Mouse (Mus musculus) lung, postnatal 0 days (tissue): ENCODE results near the gene Olfr576. TPM values are rescaled to one million over a fixed set of nuclear protein-coding genes. Genes with fewer than 3 reads are reported as not detected.

ENCODE experiments used
- ATAC-seq: fragments of 200-750 bp; cut with Nextera tagmentation; 2 replicates; pipeline ENCODE4 v1.8.0; 2017; ENCODE audit warnings: moderate library complexity
- DNase-seq: peaks from one replicate; pipeline ENCODE4 v3.0.0-alpha.2; 2016; ENCODE audit warnings: low spot score
- H3K27ac ChIP-seq: fragments of 300-500 bp; sonication (generic); 2 replicates; pipeline ENCODE4 v1.5.1; 2014; ENCODE audit warnings: antibody characterized with exemption, mild to moderate bottlenecking, low read length, mixed read lengths
- H3K27me3 ChIP-seq: fragments of 300-500 bp; sonication (generic); replicated peaks from 2 replicates; pipeline ENCODE4 v1.6.1; 2014; ENCODE audit warnings: low read length, mixed read lengths; ENCODE audit not compliant: insufficient read depth
- H3K36me3 ChIP-seq: fragments of 300-500 bp; sonication (generic); 2 replicates; pipeline ENCODE4 v1.6.1; 2014; ENCODE audit warnings: low read length, mixed read lengths; ENCODE audit not compliant: insufficient read depth
- H3K4me1 ChIP-seq: fragments of 300-500 bp; sonication (generic); 2 replicates; pipeline ENCODE4 v1.6.1; 2014; ENCODE audit warnings: antibody characterized with exemption, low read depth, low read length, mixed read lengths; ENCODE audit not compliant: insufficient read depth
- H3K4me2 ChIP-seq: fragments of 300-500 bp; sonication (generic); replicated peaks from 2 replicates; pipeline ENCODE4 v1.6.1; 2014; ENCODE audit warnings: low read depth, mild to moderate bottlenecking, low read length, moderate library complexity, mixed read lengths
- H3K4me3 ChIP-seq: fragments of 300-500 bp; sonication (generic); 2 replicates; pipeline ENCODE4 v1.5.1; 2014; ENCODE audit warnings: low read depth, low read length
- H3K9ac ChIP-seq: fragments of 300-500 bp; sonication (generic); replicated peaks from 2 replicates; pipeline ENCODE4 v1.6.1; 2014; ENCODE audit warnings: low read depth, mild to moderate bottlenecking
- H3K9me3 ChIP-seq: fragments of 300-500 bp; sonication (generic); 2 replicates; pipeline ENCODE4 v1.6.1; 2016; ENCODE audit warnings: low read length, mixed read lengths
- CTCF ChIP-seq: IDR thresholded peaks from 2 replicates; pipeline ENCODE4 v1.5.1; 2016; ENCODE audit warnings: antibody characterized with exemption, mild to moderate bottlenecking
- EP300 ChIP-seq: IDR thresholded peaks from 2 replicates; pipeline ENCODE4 v1.6.1; 2016; ENCODE audit warnings: antibody characterized with exemption, mild to moderate bottlenecking, control low read depth
- WGBS: fragments of 180-500 bp; shearing (Covaris S2); extraction: QIAGEN DNeasy Blood & Tissue Kit; methylation state at CpG from one replicate; pipeline ENCODE4 v1.1.7; 2014; 5-methylcytosine and 5-hydroxymethylcytosine counted together
- polyA plus RNA-seq: library from polyadenylated mRNA; unstranded; fragments of >200 nt; fragmentation: Nextera tagmentation; extraction: Ambion mirVana; gene quantifications from 2 replicates; pipeline ENCODE4 v1.2.1, GENCODE M21; 2015

Olfr576 gene
- not detected in 2 replicates for polyA plus RNA-seq

GRCm38 (mm10) chr7:102962360-102962759 is at the start of gene Olfr576:
Gene Olfr576 (plus strand): TSS chr7:102962660.
- 7% methylated on average over 2 of the region's 2 CpGs for WGBS
- no peaks in the 10 kb centered on the region for H3K9me3 ChIP-seq
- no peaks in the 10 kb centered on the region for H3K4me1 ChIP-seq
- no peak within 1 kb of the TSS for H3K4me3 ChIP-seq
- TF ChIP-seq CTCF: no peak
- no peak for TF ChIP-seq EP300
- no peaks in the 10 kb centered on the region for H3K36me3 ChIP-seq
- no peak within 1 kb of the TSS for H3K9ac ChIP-seq
- ATAC-seq (no peak), DNase-seq (no peak)
- H3K27me3 ChIP-seq: no peaks in the 10 kb centered on the region
- no peak within 1 kb of the TSS for H3K27ac ChIP-seq
- H3K4me2 ChIP-seq: no peak within 1 kb of the TSS

- Histone ChIP-seq H3K4me1 (no peaks in the 10 kb centered on the region), H3K4me2 (no peak overlapping the region), H3K4me3 (no peak overlapping the region), H3K9ac (no peak overlapping the region), H3K36me3 (no peaks in the 10 kb centered on the region), H3K27me3 (no peaks in the 10 kb centered on the region), H3K27ac (no peak overlapping the region), H3K9me3 (no peaks in the 10 kb centered on the region)
- TF ChIP-seq EP300 (no peak), CTCF (no peak)
- 15% methylated on average over 1 of the region's 1 CpGs for WGBS
- DNase-seq (no peak), ATAC-seq (no peak)
Observed at GRCm38 (mm10) chr7:102915261-102915660, 47.2 kb upstream of the Olfr576 start.

- Histone ChIP-seq H3K9me3 (no peaks in the 10 kb centered on the region), H3K27me3 (no peaks in the 10 kb centered on the region), H3K27ac (no peak overlapping the region), H3K4me2 (no peak overlapping the region), H3K36me3 (no peaks in the 10 kb centered on the region), H3K4me1 (no peaks in the 10 kb centered on the region), H3K9ac (no peak overlapping the region), H3K4me3 (no peak overlapping the region)
- 44% methylated on average over 5 of the region's 5 CpGs for WGBS
- ATAC-seq (no peak), DNase-seq (no peak)
- TF ChIP-seq EP300 (no peak), CTCF (no peak)
Observed at GRCm38 (mm10) chr7:102916405-102916804, 46.1 kb upstream of the Olfr576 start.

DNA sequence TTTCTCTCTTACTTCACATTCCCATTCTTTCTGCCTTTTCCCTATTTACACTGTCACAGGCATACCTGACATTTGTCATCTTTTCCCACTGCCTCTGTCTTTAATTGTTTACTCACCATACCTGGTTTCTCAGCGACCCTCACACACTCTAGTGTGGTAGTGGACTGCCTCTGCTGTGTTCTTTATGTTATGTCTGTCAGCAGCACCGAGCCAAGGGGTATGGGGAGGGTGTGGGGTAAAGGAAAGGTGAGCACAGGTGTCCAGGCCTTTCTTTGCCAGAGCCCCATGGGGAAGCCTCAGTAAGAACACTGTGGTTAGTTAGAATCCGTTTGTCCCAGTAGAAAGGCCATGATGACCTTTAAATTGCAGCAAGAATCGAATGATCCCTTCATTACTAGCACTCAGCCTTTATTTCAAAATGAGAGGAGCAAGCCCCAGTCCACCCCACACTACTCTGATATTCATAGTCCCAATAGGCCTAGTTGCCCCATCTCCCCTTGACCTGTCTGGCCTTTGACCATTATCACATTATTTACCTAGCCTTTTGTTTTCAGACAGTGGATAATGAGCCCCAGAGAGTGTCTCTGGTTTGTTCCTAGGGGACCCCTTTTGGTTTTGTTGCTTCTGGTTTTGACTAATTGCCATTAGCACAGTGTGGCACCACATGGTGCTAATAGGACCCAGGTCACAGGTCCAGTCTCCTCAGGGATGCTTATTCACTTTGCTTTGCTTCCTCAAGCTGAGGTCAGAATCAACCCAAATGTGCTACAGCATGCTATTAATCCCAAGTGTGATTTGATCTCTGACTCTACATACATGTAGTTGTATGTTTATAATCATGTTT is 45.2 kb upstream of the Olfr576 start, which contains the start of gene Olfr571:
TSS of gene Olfr571 (minus strand) at position 505 of the 844 bp plus-strand sequence.
- Histone ChIP-seq H3K27me3 (no peaks in the 10 kb centered on the region), H3K27ac (no peak within 1 kb of the TSS), H3K4me2 (no peak within 1 kb of the TSS), H3K4me3 (no peak within 1 kb of the TSS), H3K9me3 (no peaks in the 10 kb centered on the region), H3K4me1 (no peaks in the 10 kb centered on the region), H3K36me3 (no peaks in the 10 kb centered on the region), H3K9ac (no peak within 1 kb of the TSS)
- no peak for DNase-seq
- TF ChIP-seq EP300: no peak
- no peak for TF ChIP-seq CTCF
- no peak for ATAC-seq
- WGBS: 46% methylated on average over 4 of the region's 4 CpGs

GRCm38 (mm10) chr7:102919632-102920031 is 42.8 kb upstream of the Olfr576 start:
- Histone ChIP-seq H3K9me3 (no peaks in the 10 kb centered on the region), H3K4me3 (no peak overlapping the region), H3K9ac (no peak overlapping the region), H3K27ac (no peak overlapping the region), H3K27me3 (no peaks in the 10 kb centered on the region), H3K4me1 (no peaks in the 10 kb centered on the region), H3K4me2 (no peak overlapping the region), H3K36me3 (no peaks in the 10 kb centered on the region)
- TF ChIP-seq EP300 (no peak), CTCF (peak; percentile 74)
- ATAC-seq (no peak), DNase-seq (peak; percentile 60)
- 6% methylated on average over 1 of the region's 1 CpGs for WGBS

DNA sequence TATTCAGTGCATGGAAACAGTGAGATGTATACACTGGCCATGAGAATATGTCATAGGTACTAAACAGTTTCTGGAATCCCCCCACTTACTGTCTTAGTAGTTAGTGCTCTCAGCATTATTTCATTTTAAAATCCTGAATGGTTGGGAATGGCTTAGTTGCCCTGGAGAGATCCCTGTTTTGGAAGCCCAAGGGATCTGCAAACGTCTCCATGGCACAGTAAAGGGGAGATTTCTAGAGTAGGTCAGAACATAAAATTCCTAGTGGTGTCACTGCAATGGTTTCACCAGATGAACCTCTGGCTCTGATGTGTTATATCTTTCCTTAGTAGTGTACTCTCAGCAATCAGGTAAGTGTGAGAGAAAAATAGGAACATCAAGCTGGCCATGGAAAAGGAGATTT is 38.4 kb upstream of the Olfr576 start, which contains the start of gene Olfr572:
TSS of gene Olfr572 (plus strand) at position 301 of the 400 bp plus-strand sequence.
- Histone ChIP-seq H3K4me2 (no peak within 1 kb of the TSS), H3K27ac (no peak within 1 kb of the TSS), H3K9me3 (no peaks in the 10 kb centered on the region), H3K4me1 (no peaks in the 10 kb centered on the region), H3K4me3 (no peak within 1 kb of the TSS), H3K9ac (no peak within 1 kb of the TSS), H3K36me3 (no peaks in the 10 kb centered on the region), H3K27me3 (no peaks in the 10 kb centered on the region)
- ATAC-seq (no peak), DNase-seq (no peak)
- TF ChIP-seq CTCF (no peak), EP300 (no peak)
- 59% methylated on average over 1 of the region's 1 CpGs for WGBS
